Mouse (Mus musculus): ENCODE measurements around the gene Ube2z. TPM values are rescaled to one million over a fixed set of nuclear protein-coding genes. Genes with fewer than 3 reads are reported as not detected.

The Ube2z gene
- polyA plus RNA-seq, 1 experiment, result 23.0 TPM

- no peak for TF ChIP-seq CTCF (IDR thresholded peaks at IDR 0.05; ENCODE audit: extremely low read depth, insufficient read length, insufficient replicate concordance, low read depth, low read length)
- no peak for TF ChIP-seq POLR2A (IDR thresholded peaks at IDR 0.05; ENCODE audit: low read depth, low read length)
- Histone ChIP-seq H3K36me3 (ENCODE audit: control insufficient read depth, insufficient read depth, low read length) (no peaks in the 10 kb centered on the region), H3K27ac (ENCODE audit: insufficient read depth, low read depth, low read length) (no peak overlapping the region), H3K4me3 (ENCODE audit: low read depth, low read length) (no peak overlapping the region), H3K4me1 (ENCODE audit: control insufficient read depth, insufficient read depth, insufficient read length, low read length) (peaks cover 21% of the 10 kb centered on the region), H3K27me3 (ENCODE audit: control insufficient read depth, insufficient read depth, low read length) (peaks cover 69% of the 10 kb centered on the region)
- 4% methylated on average over 33 of the region's 33 CpGs for WGBS
Observed at GRCm38 (mm10) chr11:96007516-96008235, 57.5 kb downstream of the Ube2z start.

- Histone ChIP-seq H3K27ac (ENCODE audit: insufficient read depth, low read depth, low read length) (no peak overlapping the region), H3K4me3 (ENCODE audit: low read depth, low read length) (peak overlapping the region; percentile 18; the same call in 1 of the 2 replicates)
- WGBS, result 2% methylated on average over 67 of the region's 67 CpGs
Observed at GRCm38 (mm10) chr11:96006852-96007515, 58.2 kb downstream of the Ube2z start.

GRCm38 (mm10) chr11:96006367-96006851 lies 58.8 kb downstream of the Ube2z start:
- WGBS, result 2% methylated on average over 33 of the region's 33 CpGs
- H3K27ac ChIP-seq (ENCODE audit: insufficient read depth, low read depth, low read length), result no peak overlapping the region
- no peaks in the 10 kb centered on the region for H3K36me3 ChIP-seq (ENCODE audit: control insufficient read depth, insufficient read depth, low read length)
- peaks cover 21% of the 10 kb centered on the region for H3K4me1 ChIP-seq (ENCODE audit: control insufficient read depth, insufficient read depth, insufficient read length, low read length)
- no peak overlapping the region for H3K4me3 ChIP-seq (ENCODE audit: low read depth, low read length)
- TF ChIP-seq CTCF (IDR thresholded peaks at IDR 0.05; ENCODE audit: extremely low read depth, insufficient read length, insufficient replicate concordance, low read depth, low read length) (no peak), POLR2A (IDR thresholded peaks at IDR 0.05; ENCODE audit: low read depth, low read length) (no peak)
- peaks cover 73% of the 10 kb centered on the region for H3K27me3 ChIP-seq (ENCODE audit: control insufficient read depth, insufficient read depth, low read length)

More at GRCm38 (mm10) chr11:96006852-96007515, 58.2 kb downstream of the Ube2z start:
- H3K4me1 ChIP-seq (ENCODE audit: control insufficient read depth, insufficient read depth, insufficient read length, low read length), result peaks cover 21% of the 10 kb centered on the region
- peaks cover 68% of the 10 kb centered on the region for H3K27me3 ChIP-seq (ENCODE audit: control insufficient read depth, insufficient read depth, low read length)
- no peaks in the 10 kb centered on the region for H3K36me3 ChIP-seq (ENCODE audit: control insufficient read depth, insufficient read depth, low read length)
- no peak for TF ChIP-seq CTCF (IDR thresholded peaks at IDR 0.05; ENCODE audit: extremely low read depth, insufficient read length, insufficient replicate concordance, low read depth, low read length)
- no peak for TF ChIP-seq POLR2A (IDR thresholded peaks at IDR 0.05; ENCODE audit: low read depth, low read length)

GRCm38 (mm10) chr11:96005403-96006271 lies 59.6 kb downstream of the Ube2z start, which contains the start of gene Igf2bp1:
TSS of gene Igf2bp1 (minus strand) at chr11:96005940.
- no peak for TF ChIP-seq POLR2A (IDR thresholded peaks at IDR 0.05; ENCODE audit: low read depth, low read length)
- no peak for TF ChIP-seq CTCF (IDR thresholded peaks at IDR 0.05; ENCODE audit: extremely low read depth, insufficient read length, insufficient replicate concordance, low read depth, low read length)
- H3K4me3 ChIP-seq (ENCODE audit: low read depth, low read length), result peak within 1 kb of the TSS; percentile 54
- H3K4me1 ChIP-seq (ENCODE audit: control insufficient read depth, insufficient read depth, insufficient read length, low read length), result peaks cover 21% of the 10 kb centered on the region
- whole genome bisulfite sequencing, result 2% methylated on average over 72 of the region's 74 CpGs
- H3K36me3 ChIP-seq (ENCODE audit: control insufficient read depth, insufficient read depth, low read length), result no peaks in the 10 kb centered on the region
- H3K27me3 ChIP-seq (ENCODE audit: control insufficient read depth, insufficient read depth, low read length), result peaks cover 72% of the 10 kb centered on the region
- H3K27ac ChIP-seq (ENCODE audit: insufficient read depth, low read depth, low read length), result no peak within 1 kb of the TSS

GRCm38 (mm10) chr11:96004793-96005402 lies 60.3 kb downstream of the Ube2z start:
- Histone ChIP-seq H3K36me3 (ENCODE audit: control insufficient read depth, insufficient read depth, low read length) (no peaks in the 10 kb centered on the region), H3K4me1 (ENCODE audit: control insufficient read depth, insufficient read depth, insufficient read length, low read length) (peaks cover 21% of the 10 kb centered on the region), H3K4me3 (ENCODE audit: low read depth, low read length) (peak overlapping the region; percentile 54), H3K27me3 (ENCODE audit: control insufficient read depth, insufficient read depth, low read length) (peaks cover 78% of the 10 kb centered on the region), H3K27ac (ENCODE audit: insufficient read depth, low read depth, low read length) (no peak overlapping the region)
- 2% methylated on average over 57 of the region's 57 CpGs for WGBS
- no peak for TF ChIP-seq CTCF (IDR thresholded peaks at IDR 0.05; ENCODE audit: extremely low read depth, insufficient read length, insufficient replicate concordance, low read depth, low read length)
- TF ChIP-seq POLR2A (IDR thresholded peaks at IDR 0.05; ENCODE audit: low read depth, low read length), result no peak

- no peak for TF ChIP-seq POLR2A (IDR thresholded peaks at IDR 0.05; ENCODE audit: low read depth, low read length)
- TF ChIP-seq CTCF (IDR thresholded peaks at IDR 0.05; ENCODE audit: extremely low read depth, insufficient read length, insufficient replicate concordance, low read depth, low read length), result no peak
- peaks cover 21% of the 10 kb centered on the region for H3K4me1 ChIP-seq (ENCODE audit: control insufficient read depth, insufficient read depth, insufficient read length, low read length)
- H3K27ac ChIP-seq (ENCODE audit: insufficient read depth, low read depth, low read length), result no peak overlapping the region
- peaks cover 82% of the 10 kb centered on the region for H3K27me3 ChIP-seq (ENCODE audit: control insufficient read depth, insufficient read depth, low read length)
- peak overlapping the region; percentile 36 for H3K4me3 ChIP-seq (ENCODE audit: low read depth, low read length)
- 11% methylated on average over 32 of the region's 32 CpGs for WGBS
- no peaks in the 10 kb centered on the region for H3K36me3 ChIP-seq (ENCODE audit: control insufficient read depth, insufficient read depth, low read length)
Observed at GRCm38 (mm10) chr11:96003969-96004792, 61.0 kb downstream of the Ube2z start.

Measured in small intestine, adult 2 months (tissue).